Comparison of ENCODE assay signal across 7 mouse cellular contexts in the genomic region with DNA sequence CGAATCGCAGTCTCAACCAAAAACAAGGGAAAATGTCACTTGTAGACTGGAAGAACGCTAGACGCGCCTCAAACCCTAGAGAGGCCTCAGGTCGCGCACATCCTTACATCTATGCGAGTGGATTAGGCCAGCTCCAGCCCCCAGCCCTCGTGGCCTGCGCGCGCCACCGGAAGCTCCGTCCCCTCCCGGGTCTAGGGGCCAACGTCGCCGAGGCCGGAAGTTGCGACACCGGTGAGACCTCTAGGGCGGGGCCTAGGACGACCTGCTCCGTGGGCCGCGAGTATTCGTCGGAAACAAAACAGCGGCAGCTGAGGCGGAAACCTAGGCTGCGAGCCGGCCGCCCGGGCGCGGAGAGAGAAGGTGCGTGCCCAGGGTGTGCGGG. TPM values are rescaled to one million over a fixed set of nuclear protein-coding genes. Genes with fewer than 3 reads are reported as not detected.
A peak's percentile ranks its signal among the peaks of the same experiment; 100 is the strongest.
DNase-seq lines count a peak whose midpoint lies in the region; ATAC-seq and TF ChIP-seq lines count a peak whose summit lies in the region.

A gene (plus strand): TSS at position 219 of the 382 bp plus-strand sequence.

- ATAC-seq in embryonic facial prominence, embryonic 12.5 days (ENCODE audit: insufficient number of reproducible peaks, insufficient read depth, low FRiP score, low TSS enrichment) = peak; percentile 98
- peak; percentile 97 for ATAC-seq in limb, embryonic 12.5 days (ENCODE audit: insufficient number of reproducible peaks, insufficient read depth, low FRiP score, low TSS enrichment, low read depth)
- peak; percentile 100 for ATAC-seq in midbrain, embryonic 15.5 days (replicated peaks)

- no peak for TF ChIP-seq CTCF in kidney, adult 2 months (conservative IDR thresholded peaks at IDR 0.05; ENCODE audit: insufficient read depth, insufficient read length, low read depth, low read length)
- no peak for TF ChIP-seq CTCF in spleen, adult 2 months (IDR thresholded peaks at IDR 0.05; ENCODE audit: extremely low read depth, insufficient read depth, insufficient read length, insufficient replicate concordance)

- peak; percentile 96 for DNase-seq in adrenal gland, postnatal 25 days
- peak; percentile 96 for DNase-seq in heart, adult 18-20 months
- DNase-seq in kidney, adult 2 months = peak; percentile 95
- DNase-seq in spleen, adult 2 months (ENCODE audit: low read depth in 1 of 2, low spot score in 2 of 2) = peak; percentile 87 to 92

- TF ChIP-seq POLR2A in kidney, adult 2 months (IDR thresholded peaks at IDR 0.05; ENCODE audit: low read depth, low read length) = peak; percentile 9
- TF ChIP-seq POLR2A in spleen, adult 2 months (IDR thresholded peaks at IDR 0.05; ENCODE audit: low read depth, low read length) = peak; percentile 70

- no peaks in the 10 kb centered on the region for H3K9me3 ChIP-seq in embryonic facial prominence, embryonic 12.5 days
- no peaks in the 10 kb centered on the region for H3K9me3 ChIP-seq in limb, embryonic 12.5 days
- no peaks in the 10 kb centered on the region for H3K9me3 ChIP-seq in midbrain, embryonic 15.5 days

- H3K4me2 ChIP-seq in embryonic facial prominence, embryonic 12.5 days (replicated peaks) = peak within 1 kb of the TSS; percentile 77
- peak within 1 kb of the TSS; percentile 74 for H3K4me2 ChIP-seq in limb, embryonic 12.5 days
- peak within 1 kb of the TSS; percentile 79 for H3K4me2 ChIP-seq in midbrain, embryonic 15.5 days

- peak within 1 kb of the TSS; percentile 70 for H3K4me3 ChIP-seq in embryonic facial prominence, embryonic 12.5 days
- H3K4me3 ChIP-seq in kidney, adult 2 months (ENCODE audit: insufficient read depth, low read depth, low read length) = peak within 1 kb of the TSS; percentile 92
- peak within 1 kb of the TSS; percentile 90 for H3K4me3 ChIP-seq in limb, embryonic 12.5 days (replicated peaks)
- H3K4me3 ChIP-seq in midbrain, embryonic 15.5 days = peak within 1 kb of the TSS; percentile 66
- H3K4me3 ChIP-seq in spleen, adult 2 months (ENCODE audit: extremely low read depth, insufficient read depth, insufficient read length) = peak within 1 kb of the TSS; percentile 95

- H3K9ac ChIP-seq in embryonic facial prominence, embryonic 12.5 days = peak within 1 kb of the TSS; percentile 74
- peak within 1 kb of the TSS; percentile 86 for H3K9ac ChIP-seq in limb, embryonic 12.5 days (replicated peaks)
- H3K9ac ChIP-seq in midbrain, embryonic 15.5 days = peak within 1 kb of the TSS; percentile 73

- WGBS in embryonic facial prominence, embryonic 12.5 days = under 1% methylated on average over 38 of the region's 38 CpGs
- under 1% methylated on average over 38 of the region's 38 CpGs for WGBS in kidney, adult 2 months
- 1% methylated on average over 37 of the region's 38 CpGs for whole genome bisulfite sequencing in limb, embryonic 12.5 days
- under 1% methylated on average over 38 of the region's 38 CpGs for WGBS in midbrain, embryonic 15.5 days
- 0% methylated on average over 38 of the region's 38 CpGs for WGBS in spleen, adult 2 months

- peak within 1 kb of the TSS; percentile 88 for H3K27ac ChIP-seq in embryonic facial prominence, embryonic 12.5 days
- peak within 1 kb of the TSS; percentile 91 for H3K27ac ChIP-seq in kidney, adult 2 months (ENCODE audit: insufficient read depth, low read depth, low read length)
- H3K27ac ChIP-seq in limb, embryonic 12.5 days = peak within 1 kb of the TSS; percentile 93
- peak within 1 kb of the TSS; percentile 94 for H3K27ac ChIP-seq in midbrain, embryonic 15.5 days
- peak within 1 kb of the TSS; percentile 94 for H3K27ac ChIP-seq in spleen, adult 2 months (ENCODE audit: insufficient read depth, low read length)

- H3K27me3 ChIP-seq in embryonic facial prominence, embryonic 12.5 days = no peaks in the 10 kb centered on the region
- H3K27me3 ChIP-seq in kidney, adult 2 months (replicated peaks; ENCODE audit: control insufficient read depth, insufficient read depth, low read length) = no peaks in the 10 kb centered on the region
- H3K27me3 ChIP-seq in limb, embryonic 12.5 days = no peaks in the 10 kb centered on the region
- H3K27me3 ChIP-seq in midbrain, embryonic 15.5 days (replicated peaks) = no peaks in the 10 kb centered on the region
- H3K27me3 ChIP-seq in spleen, adult 2 months (ENCODE audit: control insufficient read depth, insufficient read depth, low read length) = no peaks in the 10 kb centered on the region

- peaks cover 11% of the 10 kb centered on the region for H3K4me1 ChIP-seq in embryonic facial prominence, embryonic 12.5 days
- peaks cover 5% of the 10 kb centered on the region; the same call in 1 of the 2 replicates for H3K4me1 ChIP-seq in kidney, adult 2 months (ENCODE audit: control insufficient read depth, insufficient read depth, low read length)
- peaks cover 21% of the 10 kb centered on the region for H3K4me1 ChIP-seq in limb, embryonic 12.5 days (replicated peaks)
- H3K4me1 ChIP-seq in midbrain, embryonic 15.5 days = peaks cover 21% of the 10 kb centered on the region
- no peaks in the 10 kb centered on the region for H3K4me1 ChIP-seq in spleen, adult 2 months (ENCODE audit: control insufficient read depth, insufficient read depth, insufficient read length)

- H3K36me3 ChIP-seq in embryonic facial prominence, embryonic 12.5 days = 0 out of 2 replicates have a peak, but pooled peaks cover 10% of the 10 kb centered on the region
- H3K36me3 ChIP-seq in kidney, adult 2 months (ENCODE audit: control insufficient read depth, insufficient read depth, low read length) = no peaks in the 10 kb centered on the region
- peaks cover 19% of the 10 kb centered on the region for H3K36me3 ChIP-seq in limb, embryonic 12.5 days
- no peaks in the 10 kb centered on the region for H3K36me3 ChIP-seq in midbrain, embryonic 15.5 days (replicated peaks)
- no peaks in the 10 kb centered on the region for H3K36me3 ChIP-seq in spleen, adult 2 months (ENCODE audit: control insufficient read depth, insufficient read depth, low read length)

RNA-seq across cellular contexts. Expression of the gene that starts here (rescaled TPM):
- 68.3 and 73.5 TPM in 2 replicates for total RNA-seq in adrenal gland, postnatal 25 days (2021)
- polyA plus RNA-seq in embryonic facial prominence, embryonic 12.5 days (2016; fragmentation: Nextera tagmentation; extraction: Ambion mirVana) = 59.5 and 64.2 TPM in 2 replicates
- 10 to 100 TPM; 29.2 to 35.0 TPM for total RNA-seq in heart, adult 18-20 months (2021)
- 32.7 and 39.0 TPM in 2 replicates for polyA plus RNA-seq in kidney, adult 2 months (2012; rRNA removed)
- polyA plus RNA-seq in limb, embryonic 12.5 days (2016; fragmentation: Nextera tagmentation; extraction: Ambion mirVana) = 56.5 and 60.2 TPM in 2 replicates
- polyA plus RNA-seq in midbrain, embryonic 15.5 days (2015; fragmentation: Nextera tagmentation; extraction: Ambion mirVana) = 70.0 and 74.7 TPM in 2 replicates
- 14.3 and 20.2 TPM in 2 replicates for polyA plus RNA-seq in spleen, adult 2 months (2012; rRNA removed)

Comparison
In these comparisons a context has a peak if more than half of its experiments do, and no peak if none do; other contexts are left out.
1. Peak in every context shown above with its lines: DNase-seq, ATAC-seq, H3K4me3 ChIP-seq and H3K27ac ChIP-seq.